Mouse (Mus musculus): ENCODE measurements around the gene Sumo3. TPM values are rescaled to one million over a fixed set of nuclear protein-coding genes. Genes with fewer than 3 reads are reported as not detected.

Sumo3 gene
- polyA plus RNA-seq (2015; fragmentation: Illumina TruSeq; extraction: RNeasy Lipid Tissue Mini Kit (QIAGEN cat#74804); ENCODE audit: low read depth, low replicate concordance) = 222 TPM

DNA sequence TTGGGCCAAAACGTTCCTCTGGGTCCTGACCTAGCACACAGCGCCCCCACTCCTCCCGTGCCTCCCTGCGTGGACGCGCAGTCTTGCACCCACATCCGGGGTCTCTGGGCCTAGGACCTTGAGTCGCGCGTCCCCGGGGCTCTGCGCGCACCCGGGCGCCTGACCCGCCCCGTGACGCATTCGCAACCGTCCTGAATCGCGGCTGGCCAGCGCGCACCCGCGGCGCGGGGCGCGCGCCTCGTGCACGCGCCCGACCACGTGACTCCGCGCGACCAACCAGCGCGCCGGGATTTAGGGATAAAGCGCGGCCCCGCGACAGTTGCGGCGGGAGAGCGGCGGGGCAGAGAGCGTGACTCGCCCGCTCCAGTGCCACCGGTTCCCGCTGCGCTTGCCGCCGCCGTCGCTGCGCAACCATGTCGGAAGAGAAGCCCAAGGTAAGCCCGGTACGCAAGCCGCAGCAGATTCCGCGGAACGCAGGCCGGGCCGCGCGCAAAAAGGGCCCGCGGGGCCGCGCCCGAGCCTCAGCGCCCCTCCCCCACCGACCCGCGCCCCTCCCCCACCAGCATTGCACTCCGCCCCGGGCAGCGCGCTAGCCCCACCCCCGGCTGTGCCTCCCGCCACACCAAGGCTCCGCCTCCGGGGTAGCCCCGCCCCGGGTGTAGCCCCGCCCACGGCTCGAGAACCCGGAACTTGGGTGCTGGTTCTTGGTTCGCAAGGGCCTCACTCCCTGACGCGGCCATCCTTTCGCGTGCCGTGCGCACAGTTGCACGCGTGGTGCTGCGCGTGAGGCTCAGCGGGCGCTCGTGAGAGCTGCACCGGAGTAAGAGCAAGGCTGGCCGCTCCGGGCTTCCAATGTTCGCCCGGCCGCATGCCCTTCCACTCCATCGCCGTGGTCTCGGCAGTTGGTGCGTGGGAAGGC is at the start of gene Sumo3, which contains the start of gene Gm49325:
Gene Sumo3, plus strand, starts transcription at position 190 of the 919 bp plus-strand sequence.
Gene Gm49325, plus strand, starts transcription at position 290 of the 919 bp plus-strand sequence.

GRCm38 (mm10) chr10:77581408-77582284 is 24.3 kb upstream of the Sumo3 start, which contains the start of gene Pttg1ip:
Gene Pttg1ip, plus strand, starts transcription at chr10:77581720.

DNA sequence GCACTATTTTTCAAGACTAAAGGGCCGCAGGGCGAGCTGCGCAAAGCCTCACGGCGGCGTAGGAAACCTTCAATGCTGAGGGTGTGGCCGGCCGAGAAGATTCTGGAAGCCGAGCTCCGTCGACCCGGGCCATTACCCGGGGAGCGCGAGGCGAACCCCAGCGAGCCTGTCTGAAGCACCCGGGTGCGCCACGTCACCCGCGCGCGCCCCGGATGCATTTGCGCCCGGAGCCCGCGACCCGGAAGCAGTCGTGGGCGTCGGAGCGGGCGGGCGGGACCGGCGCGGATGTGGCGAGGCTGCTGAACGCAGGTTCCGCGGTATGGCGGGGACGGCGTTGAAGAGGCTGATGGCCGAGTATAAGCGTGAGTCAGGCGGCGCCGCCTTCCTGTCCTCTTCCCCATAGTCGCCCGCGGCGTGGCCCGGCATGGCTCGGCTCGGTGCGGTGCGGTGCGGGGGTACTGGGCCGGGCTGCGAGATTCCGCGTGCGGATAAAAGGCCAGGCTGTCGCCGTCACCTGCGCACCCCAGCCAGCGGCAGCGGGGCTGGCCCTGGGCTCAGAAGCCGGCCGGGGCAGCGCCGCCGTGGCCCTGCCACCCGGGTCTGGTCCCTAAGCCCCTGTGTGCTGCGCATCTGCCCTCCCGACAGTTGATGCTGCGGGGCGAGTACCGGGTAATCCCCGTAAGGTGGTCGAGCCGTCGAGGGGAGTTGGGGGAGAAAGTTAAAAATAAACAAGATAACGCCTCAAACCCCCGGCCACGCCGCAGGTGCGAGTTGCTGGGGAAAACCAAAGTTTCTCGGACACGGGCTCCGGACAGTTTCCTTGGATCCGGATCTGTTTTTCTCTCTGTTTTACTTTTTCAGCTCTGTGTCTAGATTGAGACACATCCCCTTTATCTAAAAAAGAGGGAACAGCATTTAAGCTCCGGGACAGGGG is 16.4 kb downstream of the Sumo3 start, which contains the start of gene Ube2g2:
Gene Ube2g2, plus strand, starts transcription at position 221 of the 934 bp plus-strand sequence.

Other genes starting within 250 kb of the Sumo3 start
- gene Adarb1, start 187.8 kb upstream of the Sumo3 start, polyA plus RNA-seq (2015; fragmentation: Illumina TruSeq; extraction: RNeasy Lipid Tissue Mini Kit (QIAGEN cat#74804); ENCODE audit: low read depth, low replicate concordance) = 109 TPM
- gene Fam207a, start 90.3 kb upstream of the Sumo3 start, polyA plus RNA-seq (2015; fragmentation: Illumina TruSeq; extraction: RNeasy Lipid Tissue Mini Kit (QIAGEN cat#74804); ENCODE audit: low read depth, low replicate concordance) = 33.6 TPM
- gene Itgb2, start 75.8 kb upstream of the Sumo3 start, polyA plus RNA-seq (2015; fragmentation: Illumina TruSeq; extraction: RNeasy Lipid Tissue Mini Kit (QIAGEN cat#74804); ENCODE audit: low read depth, low replicate concordance) = 5.1 TPM
- gene Pttg1ip, start 24.4 kb upstream of the Sumo3 start, polyA plus RNA-seq (2015; fragmentation: Illumina TruSeq; extraction: RNeasy Lipid Tissue Mini Kit (QIAGEN cat#74804); ENCODE audit: low read depth, low replicate concordance) = 81.4 TPM
- gene Gm49325, start 100 bp downstream of the Sumo3 start, polyA plus RNA-seq (2015; fragmentation: Illumina TruSeq; extraction: RNeasy Lipid Tissue Mini Kit (QIAGEN cat#74804); ENCODE audit: low read depth, low replicate concordance) = 7.8 TPM
- 47.4 TPM for gene Ube2g2, start 16.2 kb downstream of the Sumo3 start, polyA plus RNA-seq (2015; fragmentation: Illumina TruSeq; extraction: RNeasy Lipid Tissue Mini Kit (QIAGEN cat#74804); ENCODE audit: low read depth, low replicate concordance)
- 0.58 TPM for gene Tspear, start 80.5 kb downstream of the Sumo3 start, polyA plus RNA-seq (2015; fragmentation: Illumina TruSeq; extraction: RNeasy Lipid Tissue Mini Kit (QIAGEN cat#74804); ENCODE audit: low read depth, low replicate concordance)
- not detected for gene Gm19402, start 84.7 kb downstream of the Sumo3 start, polyA plus RNA-seq (2015; fragmentation: Illumina TruSeq; extraction: RNeasy Lipid Tissue Mini Kit (QIAGEN cat#74804); ENCODE audit: low read depth, low replicate concordance)
- gene Gm9508, start 91.1 kb downstream of the Sumo3 start, polyA plus RNA-seq (2015; fragmentation: Illumina TruSeq; extraction: RNeasy Lipid Tissue Mini Kit (QIAGEN cat#74804); ENCODE audit: low read depth, low replicate concordance) = not detected
- not detected for gene Gm10272, start 100.5 kb downstream of the Sumo3 start, polyA plus RNA-seq (2015; fragmentation: Illumina TruSeq; extraction: RNeasy Lipid Tissue Mini Kit (QIAGEN cat#74804); ENCODE audit: low read depth, low replicate concordance)
- not detected for gene Gm10024, start 105.4 kb downstream of the Sumo3 start, polyA plus RNA-seq (2015; fragmentation: Illumina TruSeq; extraction: RNeasy Lipid Tissue Mini Kit (QIAGEN cat#74804); ENCODE audit: low read depth, low replicate concordance)
- not detected for gene Gm10142, start 109.7 kb downstream of the Sumo3 start, polyA plus RNA-seq (2015; fragmentation: Illumina TruSeq; extraction: RNeasy Lipid Tissue Mini Kit (QIAGEN cat#74804); ENCODE audit: low read depth, low replicate concordance)
- not detected for gene Krtap12-1, start 114.5 kb downstream of the Sumo3 start, polyA plus RNA-seq (2015; fragmentation: Illumina TruSeq; extraction: RNeasy Lipid Tissue Mini Kit (QIAGEN cat#74804); ENCODE audit: low read depth, low replicate concordance)
- gene Gm10100, start 120.4 kb downstream of the Sumo3 start, polyA plus RNA-seq (2015; fragmentation: Illumina TruSeq; extraction: RNeasy Lipid Tissue Mini Kit (QIAGEN cat#74804); ENCODE audit: low read depth, low replicate concordance) = not detected
- gene Gm18596, start 136.5 kb downstream of the Sumo3 start, polyA plus RNA-seq (2015; fragmentation: Illumina TruSeq; extraction: RNeasy Lipid Tissue Mini Kit (QIAGEN cat#74804); ENCODE audit: low read depth, low replicate concordance) = not detected
- not detected for gene Gm9736, start 145.3 kb downstream of the Sumo3 start, polyA plus RNA-seq (2015; fragmentation: Illumina TruSeq; extraction: RNeasy Lipid Tissue Mini Kit (QIAGEN cat#74804); ENCODE audit: low read depth, low replicate concordance)
- not detected for gene Gm3233, start 153.6 kb downstream of the Sumo3 start, polyA plus RNA-seq (2015; fragmentation: Illumina TruSeq; extraction: RNeasy Lipid Tissue Mini Kit (QIAGEN cat#74804); ENCODE audit: low read depth, low replicate concordance)
- not detected for gene Gm3238, start 165.2 kb downstream of the Sumo3 start, polyA plus RNA-seq (2015; fragmentation: Illumina TruSeq; extraction: RNeasy Lipid Tissue Mini Kit (QIAGEN cat#74804); ENCODE audit: low read depth, low replicate concordance)
- gene Gm7138, start 170.8 kb downstream of the Sumo3 start, polyA plus RNA-seq (2015; fragmentation: Illumina TruSeq; extraction: RNeasy Lipid Tissue Mini Kit (QIAGEN cat#74804); ENCODE audit: low read depth, low replicate concordance) = not detected
- gene Gm3250, start 176.4 kb downstream of the Sumo3 start, polyA plus RNA-seq (2015; fragmentation: Illumina TruSeq; extraction: RNeasy Lipid Tissue Mini Kit (QIAGEN cat#74804); ENCODE audit: low read depth, low replicate concordance) = not detected
- not detected for gene Gm7137, start 182.1 kb downstream of the Sumo3 start, polyA plus RNA-seq (2015; fragmentation: Illumina TruSeq; extraction: RNeasy Lipid Tissue Mini Kit (QIAGEN cat#74804); ENCODE audit: low read depth, low replicate concordance)
- gene Gm9639, start 189.0 kb downstream of the Sumo3 start, polyA plus RNA-seq (2015; fragmentation: Illumina TruSeq; extraction: RNeasy Lipid Tissue Mini Kit (QIAGEN cat#74804); ENCODE audit: low read depth, low replicate concordance) = not detected
- not detected for gene Gm19668, start 193.0 kb downstream of the Sumo3 start, polyA plus RNA-seq (2015; fragmentation: Illumina TruSeq; extraction: RNeasy Lipid Tissue Mini Kit (QIAGEN cat#74804); ENCODE audit: low read depth, low replicate concordance)
- gene Gm9507, start 205.7 kb downstream of the Sumo3 start, polyA plus RNA-seq (2015; fragmentation: Illumina TruSeq; extraction: RNeasy Lipid Tissue Mini Kit (QIAGEN cat#74804); ENCODE audit: low read depth, low replicate concordance) = not detected
- gene Gm2696, start 208.6 kb downstream of the Sumo3 start, polyA plus RNA-seq (2015; fragmentation: Illumina TruSeq; extraction: RNeasy Lipid Tissue Mini Kit (QIAGEN cat#74804); ENCODE audit: low read depth, low replicate concordance) = not detected
- not detected for gene Krtap10-4, start 221.0 kb downstream of the Sumo3 start, polyA plus RNA-seq (2015; fragmentation: Illumina TruSeq; extraction: RNeasy Lipid Tissue Mini Kit (QIAGEN cat#74804); ENCODE audit: low read depth, low replicate concordance)
- gene Krtap10-10, start 229.8 kb downstream of the Sumo3 start, polyA plus RNA-seq (2015; fragmentation: Illumina TruSeq; extraction: RNeasy Lipid Tissue Mini Kit (QIAGEN cat#74804); ENCODE audit: low read depth, low replicate concordance) = not detected
- gene Gm36176, start 240.7 kb downstream of the Sumo3 start, polyA plus RNA-seq (2015; fragmentation: Illumina TruSeq; extraction: RNeasy Lipid Tissue Mini Kit (QIAGEN cat#74804); ENCODE audit: low read depth, low replicate concordance) = not detected
- gene Gm10318, start 246.8 kb downstream of the Sumo3 start, polyA plus RNA-seq (2015; fragmentation: Illumina TruSeq; extraction: RNeasy Lipid Tissue Mini Kit (QIAGEN cat#74804); ENCODE audit: low read depth, low replicate concordance) = not detected

Measured in brain, adult 10 weeks (tissue).